Mouse (Mus musculus) liver, embryonic 14.5 days (tissue): Measurements from ENCODE around the gene Gimap9. TPM values are rescaled to one million over a fixed set of nuclear protein-coding genes. Genes with fewer than 3 reads are reported as not detected.

ENCODE experiments used
- ATAC-seq: fragments of 200-750 bp; cut with Nextera tagmentation; 2 replicates; pipeline ENCODE4 v1.8.0; 2017; ENCODE audit warnings: moderate number of reproducible peaks, mild to moderate bottlenecking, moderate library complexity; ENCODE audit not compliant: insufficient read depth
- DNase-seq, 3 experiments: peaks; one replicate each; pipeline ENCODE4 v3.0.0-alpha.2; 2012 to 2013; ENCODE audit warnings: low read depth in 3 of 3, low spot score in 3 of 3
- H3K27ac ChIP-seq: fragments of 300-500 bp; sonication (generic); 2 replicates; pipeline ENCODE4 v1.5.1; 2014; ENCODE audit warnings: moderate library complexity, mild to moderate bottlenecking, control low read depth, inconsistent platforms
- H3K27me3 ChIP-seq: fragments of 300-500 bp; sonication (generic); 2 replicates; pipeline ENCODE4 v1.6.1; 2014; ENCODE audit warnings: mild to moderate bottlenecking, low read length, moderate library complexity; ENCODE audit not compliant: control insufficient read depth, insufficient read depth
- H3K36me3 ChIP-seq: fragments of 300-500 bp; sonication (generic); replicated peaks from 2 replicates; pipeline ENCODE4 v1.6.1; 2014; ENCODE audit warnings: low read depth; ENCODE audit not compliant: control insufficient read depth, insufficient read depth
- H3K4me1 ChIP-seq, 2 experiments: fragments of 200-500 bp in 1 of 2; fragments of 300-500 bp in 1 of 2; sonication (generic) in 1 of 2; replicated peaks; 2 replicates each; pipeline ENCODE4 v1.6.1; 2012 to 2014; ENCODE audit warnings: antibody characterized with exemption in 1 of 2, inconsistent platforms in 1 of 2, low read length in 1 of 2; ENCODE audit not compliant: control insufficient read depth in 2 of 2, insufficient read depth in 2 of 2
- H3K4me2 ChIP-seq: fragments of 300-500 bp; sonication (generic); 2 replicates; pipeline ENCODE4 v1.6.1; 2014; ENCODE audit warnings: low read depth, mild to moderate bottlenecking, control low read depth, moderate library complexity
- H3K4me3 ChIP-seq, 2 experiments: fragments of 200-500 bp in 1 of 2; fragments of 300-500 bp in 1 of 2; sonication (generic) in 1 of 2; 2 replicates each; pipeline ENCODE4 v1.5.1; 2012 to 2014; ENCODE audit warnings: low read depth in 2 of 2, low read length in 2 of 2, mild to moderate bottlenecking in 2 of 2, control low read depth in 1 of 2, inconsistent platforms in 1 of 2, moderate library complexity in 1 of 2; ENCODE audit not compliant: insufficient read depth in 1 of 2
- H3K9ac ChIP-seq: fragments of 300-500 bp; sonication (generic); replicated peaks from 2 replicates; pipeline ENCODE4 v1.6.1; 2014; ENCODE audit warnings: mild to moderate bottlenecking, control low read depth, moderate library complexity
- H3K9me3 ChIP-seq: fragments of 300-500 bp; sonication (generic); 2 replicates; pipeline ENCODE4 v1.6.1; 2016; ENCODE audit warnings: low read length, mixed read lengths; ENCODE audit not compliant: control insufficient read depth
- CTCF ChIP-seq: IDR thresholded peaks from 2 replicates; pipeline ENCODE4 v1.5.1; 2016; ENCODE audit warnings: antibody characterized with exemption, low read depth, control low read depth
- EP300 ChIP-seq: IDR thresholded peaks from 2 replicates; pipeline ENCODE4 v1.6.1; 2016; ENCODE audit warnings: antibody characterized with exemption, low read depth
- WGBS: fragments of 180-500 bp; shearing (Covaris S2); extraction: QIAGEN DNeasy Blood & Tissue Kit; methylation state at CpG from one replicate; pipeline ENCODE4 v1.1.7; 2014; ENCODE audit not compliant: insufficient replicate concordance; 5-methylcytosine and 5-hydroxymethylcytosine counted together
- polyA plus RNA-seq, 2 experiments: library from polyadenylated mRNA; depleted of rRNA in 1 of 2; stranded (reverse) in 1 of 2; unstranded in 1 of 2; fragments of >200 nt; fragmentation: Nextera tagmentation in 1 of 2; extraction: Ambion mirVana in 1 of 2; gene quantifications; 2 replicates each; pipeline versions ENCODE4 v1.2.1 to v1.2.3; 2012 to 2014

Gimap9 gene
- polyA plus RNA-seq, 2 experiments, result 7.2 to 8.0 TPM

GRCm38 (mm10) chr6:48723468-48723867, 47.5 kb downstream of the Gimap9 start:
- Histone ChIP-seq H3K4me1 (no peaks in the 10 kb centered on the region; a peak in 1 of 4 replicates), H3K36me3 (no peaks in the 10 kb centered on the region), H3K9ac (no peak overlapping the region), H3K27ac (no peak overlapping the region), H3K4me3 (no peak overlapping the region), H3K4me2 (no peak overlapping the region), H3K27me3 (no peaks in the 10 kb centered on the region), H3K9me3 (no peaks in the 10 kb centered on the region)
- no peak for TF ChIP-seq CTCF
- no peak for ATAC-seq
- 46% methylated on average over 8 of the region's 8 CpGs for WGBS
- no peak for DNase-seq

DNA sequence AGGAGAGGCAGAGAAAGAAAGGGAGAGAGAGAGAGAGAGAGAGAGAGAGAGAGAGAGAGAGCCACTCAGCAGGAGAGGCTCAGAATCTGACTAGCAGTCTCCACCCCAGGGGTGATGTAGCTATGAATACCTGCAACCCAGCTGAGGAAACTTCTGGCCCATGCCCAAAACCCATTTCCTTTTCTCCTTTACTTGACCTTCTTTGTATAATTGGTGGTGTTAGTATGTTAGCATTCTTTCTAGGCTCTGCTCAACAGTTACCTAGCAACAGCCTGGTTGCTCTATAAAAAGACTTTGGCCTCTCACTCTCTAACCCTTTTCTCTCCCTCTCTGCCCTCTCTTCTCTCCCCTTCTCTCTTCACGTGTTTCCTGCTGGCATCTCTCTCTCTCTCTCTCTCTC, 49.5 kb downstream of the Gimap9 start:
- Histone ChIP-seq H3K9me3 (no peaks in the 10 kb centered on the region), H3K9ac (no peak overlapping the region), H3K27me3 (no peaks in the 10 kb centered on the region), H3K27ac (no peak overlapping the region), H3K4me3 (no peak overlapping the region), H3K36me3 (no peaks in the 10 kb centered on the region), H3K4me1 (no peaks in the 10 kb centered on the region; a peak in 1 of 4 replicates), H3K4me2 (no peak overlapping the region)
- DNase-seq (no peak), ATAC-seq (no peak)
- whole genome bisulfite sequencing, result 7% methylated on average over 1 of the region's 1 CpGs
- TF ChIP-seq EP300, result no peak
- no peak for TF ChIP-seq CTCF

DNA sequence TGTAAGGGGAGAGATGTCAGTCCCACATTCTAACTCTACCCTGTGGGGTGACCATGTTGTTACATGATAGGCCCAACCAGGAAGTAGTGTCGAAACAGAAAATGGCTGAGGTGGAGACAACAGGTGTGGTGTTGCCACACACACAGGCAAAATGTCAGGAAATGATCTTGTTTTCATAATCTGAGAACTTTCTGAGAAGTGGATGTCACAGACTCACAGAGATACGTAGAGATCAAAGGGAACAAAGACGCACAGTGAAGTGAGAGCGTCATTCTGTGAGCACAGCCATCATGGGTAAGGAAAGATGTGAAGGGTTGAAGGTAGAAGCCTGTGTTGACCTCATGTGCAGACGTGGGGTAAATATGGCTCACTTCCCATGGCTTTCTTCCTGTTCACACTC, 51.8 kb downstream of the Gimap9 start:
- H3K4me3 ChIP-seq, result no peak overlapping the region
- no peaks in the 10 kb centered on the region for H3K36me3 ChIP-seq
- no peak for TF ChIP-seq EP300
- TF ChIP-seq CTCF, result no peak
- H3K4me2 ChIP-seq, result no peak overlapping the region
- no peak for DNase-seq
- H3K9ac ChIP-seq, result no peak overlapping the region
- no peaks in the 10 kb centered on the region; a peak in 1 of 4 replicates for H3K4me1 ChIP-seq
- no peaks in the 10 kb centered on the region for H3K9me3 ChIP-seq
- 59% methylated on average over 5 of the region's 5 CpGs for WGBS
- no peaks in the 10 kb centered on the region for H3K27me3 ChIP-seq
- H3K27ac ChIP-seq, result no peak overlapping the region
- no peak for ATAC-seq

Other genes starting within 250 kb of the Gimap9 start
- 2.2 and 2.8 TPM in 2 replicates for gene Zfp467, start 230.3 kb upstream of the Gimap9 start, polyA plus RNA-seq (2012; rRNA removed)
- 2.3 and 2.9 TPM in 2 replicates for gene Zfp467, start 230.3 kb upstream of the Gimap9 start, polyA plus RNA-seq (2014; fragmentation: Nextera tagmentation; extraction: Ambion mirVana)
- 0.04 and 0.09 TPM in 2 replicates for gene Sspo, start 227.9 kb upstream of the Gimap9 start, polyA plus RNA-seq (2012; rRNA removed)
- not detected in 2 replicates for gene Sspo, start 227.9 kb upstream of the Gimap9 start, polyA plus RNA-seq (2014; fragmentation: Nextera tagmentation; extraction: Ambion mirVana)
- gene Atp6v0e2, start 138.5 kb upstream of the Gimap9 start, polyA plus RNA-seq (2012; rRNA removed), result 0.75 and 1.0 TPM in 2 replicates
- gene Atp6v0e2, start 138.5 kb upstream of the Gimap9 start, polyA plus RNA-seq (2014; fragmentation: Nextera tagmentation; extraction: Ambion mirVana), result 0.77 and 0.81 TPM in 2 replicates
- 2.8 and 3.0 TPM in 2 replicates for gene Lrrc61, start 121.3 kb upstream of the Gimap9 start, polyA plus RNA-seq (2012; rRNA removed)
- 1.3 and 1.7 TPM in 2 replicates for gene Lrrc61, start 121.3 kb upstream of the Gimap9 start, polyA plus RNA-seq (2014; fragmentation: Nextera tagmentation; extraction: Ambion mirVana)
- gene Rarres2, start 103.3 kb upstream of the Gimap9 start, polyA plus RNA-seq (2012; rRNA removed), result 11.3 and 12.0 TPM in 2 replicates
- gene Rarres2, start 103.3 kb upstream of the Gimap9 start, polyA plus RNA-seq (2014; fragmentation: Nextera tagmentation; extraction: Ambion mirVana), result 16.3 and 20.0 TPM in 2 replicates
- not detected in 2 replicates for gene Gm45021, start 86.5 kb upstream of the Gimap9 start, polyA plus RNA-seq (2012; rRNA removed)
- not detected in 2 replicates for gene Gm45021, start 86.5 kb upstream of the Gimap9 start, polyA plus RNA-seq (2014; fragmentation: Nextera tagmentation; extraction: Ambion mirVana)
- 7.1 and 7.3 TPM in 2 replicates for gene Repin1, start 82.2 kb upstream of the Gimap9 start, polyA plus RNA-seq (2012; rRNA removed)
- gene Repin1, start 82.2 kb upstream of the Gimap9 start, polyA plus RNA-seq (2014; fragmentation: Nextera tagmentation; extraction: Ambion mirVana), result 6.3 and 6.5 TPM in 2 replicates
- not detected in 2 replicates for gene Gm44965, start 82.2 kb upstream of the Gimap9 start, polyA plus RNA-seq (2012; rRNA removed)
- not detected in 2 replicates for gene Gm44965, start 82.2 kb upstream of the Gimap9 start, polyA plus RNA-seq (2014; fragmentation: Nextera tagmentation; extraction: Ambion mirVana)
- gene Zfp775, start 74.1 kb upstream of the Gimap9 start, polyA plus RNA-seq (2012; rRNA removed), result 1.0 TPM in 2 replicates
- 1.4 and 1.7 TPM in 2 replicates for gene Zfp775, start 74.1 kb upstream of the Gimap9 start, polyA plus RNA-seq (2014; fragmentation: Nextera tagmentation; extraction: Ambion mirVana)
- gene AI854703, start 49.4 kb upstream of the Gimap9 start, polyA plus RNA-seq (2012; rRNA removed), result 0.31 and 0.34 TPM in 2 replicates
- 0.06 and 0.27 TPM in 2 replicates for gene AI854703, start 49.4 kb upstream of the Gimap9 start, polyA plus RNA-seq (2014; fragmentation: Nextera tagmentation; extraction: Ambion mirVana)
- gene Gimap8, start 28.9 kb upstream of the Gimap9 start, polyA plus RNA-seq (2012; rRNA removed), result 0.90 and 1.3 TPM in 2 replicates
- gene Gimap8, start 28.9 kb upstream of the Gimap9 start, polyA plus RNA-seq (2014; fragmentation: Nextera tagmentation; extraction: Ambion mirVana), result 0.17 and 0.18 TPM in 2 replicates
- 5.0 and 6.2 TPM in 2 replicates for gene Gimap4, start 8.4 kb downstream of the Gimap9 start, polyA plus RNA-seq (2012; rRNA removed)
- 8.3 and 8.8 TPM in 2 replicates for gene Gimap4, start 8.4 kb downstream of the Gimap9 start, polyA plus RNA-seq (2014; fragmentation: Nextera tagmentation; extraction: Ambion mirVana)
- gene Gimap6, start 32.1 kb downstream of the Gimap9 start, polyA plus RNA-seq (2012; rRNA removed), result 2.7 and 4.3 TPM in 2 replicates
- 6.6 and 6.8 TPM in 2 replicates for gene Gimap6, start 32.1 kb downstream of the Gimap9 start, polyA plus RNA-seq (2014; fragmentation: Nextera tagmentation; extraction: Ambion mirVana)
- 0.39 TPM in 1 of 2 replicates, not detected in the other for gene Gm28053, start 42.5 kb downstream of the Gimap9 start, polyA plus RNA-seq (2012; rRNA removed)
- gene Gm28053, start 42.5 kb downstream of the Gimap9 start, polyA plus RNA-seq (2014; fragmentation: Nextera tagmentation; extraction: Ambion mirVana), result 0.48 and 1.0 TPM in 2 replicates
- 0.06 TPM in 1 of 2 replicates, not detected in the other for gene Gimap7, start 42.5 kb downstream of the Gimap9 start, polyA plus RNA-seq (2012; rRNA removed)
- 0.10 TPM in 1 of 2 replicates, not detected in the other for gene Gimap7, start 42.5 kb downstream of the Gimap9 start, polyA plus RNA-seq (2014; fragmentation: Nextera tagmentation; extraction: Ambion mirVana)
- 1.1 and 1.8 TPM in 2 replicates for gene Gimap1, start 62.9 kb downstream of the Gimap9 start, polyA plus RNA-seq (2012; rRNA removed)
- gene Gimap1, start 62.9 kb downstream of the Gimap9 start, polyA plus RNA-seq (2014; fragmentation: Nextera tagmentation; extraction: Ambion mirVana), result 3.2 and 5.5 TPM in 2 replicates
- gene Gimap5, start 70.1 kb downstream of the Gimap9 start, polyA plus RNA-seq (2012; rRNA removed), result 1.8 and 1.9 TPM in 2 replicates
- gene Gimap5, start 70.1 kb downstream of the Gimap9 start, polyA plus RNA-seq (2014; fragmentation: Nextera tagmentation; extraction: Ambion mirVana), result 2.1 and 2.7 TPM in 2 replicates
- gene Gimap3, start 94.7 kb downstream of the Gimap9 start, polyA plus RNA-seq (2012; rRNA removed), result 0.05 and 0.06 TPM in 2 replicates
- not detected in 2 replicates for gene Gimap3, start 94.7 kb downstream of the Gimap9 start, polyA plus RNA-seq (2014; fragmentation: Nextera tagmentation; extraction: Ambion mirVana)
- 34.5 and 37.1 TPM in 2 replicates for gene Tmem176a, start 164.8 kb downstream of the Gimap9 start, polyA plus RNA-seq (2012; rRNA removed)
- 112 and 126 TPM in 2 replicates for gene Tmem176a, start 164.8 kb downstream of the Gimap9 start, polyA plus RNA-seq (2014; fragmentation: Nextera tagmentation; extraction: Ambion mirVana)
- 94.7 and 107 TPM in 2 replicates for gene Tmem176b, start 165.4 kb downstream of the Gimap9 start, polyA plus RNA-seq (2012; rRNA removed)
- 146 and 152 TPM in 2 replicates for gene Tmem176b, start 165.4 kb downstream of the Gimap9 start, polyA plus RNA-seq (2014; fragmentation: Nextera tagmentation; extraction: Ambion mirVana)
- gene Aoc1, start 196.8 kb downstream of the Gimap9 start, polyA plus RNA-seq (2012; rRNA removed), result 0.02 TPM in 1 of 2 replicates, not detected in the other
- not detected in 2 replicates for gene Aoc1, start 196.8 kb downstream of the Gimap9 start, polyA plus RNA-seq (2014; fragmentation: Nextera tagmentation; extraction: Ambion mirVana)